In the genomic region with DNA sequence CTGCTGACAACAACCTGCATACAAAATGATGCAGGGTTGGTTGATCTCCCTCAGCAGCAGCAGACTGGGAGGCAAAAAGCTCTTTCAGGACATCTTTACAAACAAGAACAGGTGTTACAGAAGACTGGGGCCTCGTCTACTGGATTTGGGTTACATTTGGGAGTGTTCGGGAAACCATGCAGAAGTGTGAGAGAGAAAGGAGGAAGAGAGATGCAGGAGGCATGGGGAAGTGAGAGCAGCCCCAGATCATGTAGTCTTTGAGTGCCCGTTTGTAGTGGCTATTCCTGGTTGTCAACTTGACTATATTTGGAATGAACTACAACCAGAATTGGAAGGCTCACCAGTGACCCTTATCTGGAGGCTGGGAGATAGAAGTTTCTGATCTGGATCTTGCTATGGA, we compare ENCODE assay signal across 29 mouse cellular contexts. TPM values are rescaled to one million over a fixed set of nuclear protein-coding genes. Genes with fewer than 3 reads are reported as not detected.
DNase-seq lines count a peak whose midpoint lies in the region.
"Had no signal": no experiment of that assay in that cellular context is flagged by ENCODE, and none has a peak within 500 bp of the region (broad histone marks: within the 10 kb centered on the region; RNA-seq: fewer than 3 reads in every experiment).

No protein-coding gene starts in this region.

- H3K36me3 ChIP-seq in macrophage (ENCODE audit: inconsistent target), result no peaks in the 10 kb centered on the region
- H3K36me3 ChIP-seq: embryonic facial prominence, embryonic 10.5 days; embryonic facial prominence, embryonic 15.5 days; forebrain, embryonic 12.5 days; G1E; heart, embryonic 13.5 days; kidney, embryonic 15.5 days; liver, embryonic 12.5 days; neural tube, embryonic 13.5 days had no signal

- no peak overlapping the region for H3K4me3 ChIP-seq in macrophage (ENCODE audit: inconsistent target)
- H3K4me3 ChIP-seq: embryonic facial prominence, embryonic 10.5 days; embryonic facial prominence, embryonic 15.5 days; forebrain, embryonic 12.5 days; heart, adult 2 months; heart, embryonic 13.5 days; kidney, embryonic 15.5 days; left cerebral cortex, adult 2 months; liver, embryonic 12.5 days; neural tube, embryonic 13.5 days had no signal

- peaks cover 8% of the 10 kb centered on the region; the same call in 1 of the 2 replicates for H3K79me2 ChIP-seq in macrophage (ENCODE audit: inconsistent target)

- H3K27ac ChIP-seq in macrophage, result peak overlapping the region; percentile 95
- H3K27ac ChIP-seq: embryonic facial prominence, embryonic 10.5 days; embryonic facial prominence, embryonic 15.5 days; forebrain, embryonic 12.5 days; heart, adult 2 months; heart, embryonic 13.5 days; kidney, embryonic 15.5 days; left cerebral cortex, adult 2 months; liver, embryonic 12.5 days; neural tube, embryonic 13.5 days had no signal

- intact Hi-C loops in left cerebral cortex, postnatal 25 days (cut with DNase I), result no loop called here
- intact Hi-C loops in left cerebral cortex, postnatal 10 days (cut with DNase I), result no loop called here

- DNase-seq in left cerebral cortex, postnatal 25 days (ENCODE audit: low spot score in 2 of 2), result peak; percentile 6 to 20
- no peak for DNase-seq in left cerebral cortex, postnatal 10 days (ENCODE audit: extremely low spot score in 1 of 2, low spot score in 2 of 2)
- peak; percentile 24 for DNase-seq in brain, adult 2 months (ENCODE audit: low read depth, low spot score)
- DNase-seq in urinary bladder, postnatal 10 days (ENCODE audit: low spot score), result no peak
- DNase-seq in spleen, postnatal 36 days (ENCODE audit: low spot score in 2 of 2), result no peak
- no peak for DNase-seq in kidney, adult 18-20 months
- DNase-seq: adrenal gland, adult 8-10 months; cerebellum, adult 18-20 months; cerebellum, postnatal 10 days; forebrain, postnatal 0 days; gastrocnemius, postnatal 14 days; heart, postnatal 10 days; kidney, adult 11 months; kidney, postnatal 25 days; left cerebral cortex, postnatal 4 days; liver, postnatal 0 days; thymus, postnatal 4 days had no signal

- WGBS in macrophage (ENCODE audit: missing documents), result 10% methylated on average over 3 of the region's 3 CpGs

RNA-seq across cellular contexts. Expression of a gene that starts 1.4 kb away (rescaled TPM):
- total RNA-seq in left cerebral cortex, postnatal 25 days (2021), result 10 to 100 TPM; 20.0 to 26.1 TPM
- total RNA-seq in left cerebral cortex, postnatal 10 days (2021), result 10 to 100 TPM; 14.5 to 16.1 TPM
- 100 to 1,000 TPM in 6 of 26 experiments, 10 to 100 TPM in 20; 28.4 to 185 (median 84.9) TPM for total RNA-seq in macrophage (2018; cell fraction: chromatin; rRNA removed)
- total RNA-seq in macrophage (2018; cell fraction: cytosol; rRNA removed), result 10 to 100 TPM; 38.2 to 72.5 (median 49.9) TPM
- 100 to 1,000 TPM in 5 of 26 experiments, 10 to 100 TPM in 21; 40.9 to 211 (median 81.8) TPM for total RNA-seq in macrophage (2018; cell fraction: nucleus; rRNA removed)
- 39.0 to 58.1 TPM (median 52.0 TPM) in 3 replicates for polyA plus RNA-seq in macrophage (2018)

RNA-seq across cellular contexts. Expression of a gene that starts 38.7 kb away (rescaled TPM):
- total RNA-seq in left cerebral cortex, postnatal 25 days (2021), result 1 to 10 TPM; 2.1 to 2.7 TPM
- 1 to 10 TPM; 4.2 to 5.5 TPM for total RNA-seq in left cerebral cortex, postnatal 10 days (2021)
- 1 to 10 TPM in 21 of 26 experiments, under 1 TPM in 5; 0.33 to 8.1 (median 2.2) TPM for total RNA-seq in macrophage (2018; cell fraction: chromatin; rRNA removed)
- total RNA-seq in macrophage (2018; cell fraction: cytosol; rRNA removed), result 1 to 10 TPM; 2.4 to 8.5 (median 5.0) TPM
- total RNA-seq in macrophage (2018; cell fraction: nucleus; rRNA removed), result 1 to 10 TPM; 2.2 to 9.8 (median 4.5) TPM
- 3.6 to 10.4 TPM (median 4.7 TPM) in 3 replicates for polyA plus RNA-seq in macrophage (2018)
- total RNA-seq: G1E; hematopoietic stem cell, adult 5-6 weeks had no signal
- polyA plus RNA-seq: G1E had no signal

Comparison
In these comparisons a context has a peak if more than half of its experiments do, and no peak if none do; other contexts are left out.
1. DNase-seq: peak in left cerebral cortex, postnatal 25 days (2 of 2) and brain, adult 2 months (single experiment); none in left cerebral cortex, postnatal 10 days (0 of 2), urinary bladder, postnatal 10 days (single experiment), spleen, postnatal 36 days (0 of 2) and kidney, adult 18-20 months (single experiment).